Mouse (Mus musculus) lung, postnatal 14 days (tissue): Measurements from ENCODE around the gene Tpt1.
A peak's percentile ranks its signal among the peaks of the same experiment; 100 is the strongest.
"Not testable (repeated sequence)": the region's sequence is repeated elsewhere in the genome, so short reads cannot be mapped to it uniquely, and the experiment has no call there.

Experiments
- DNase-seq: peaks from one replicate; pipeline ENCODE4 v3.0.0; 2021

Tpt1 gene

DNA sequence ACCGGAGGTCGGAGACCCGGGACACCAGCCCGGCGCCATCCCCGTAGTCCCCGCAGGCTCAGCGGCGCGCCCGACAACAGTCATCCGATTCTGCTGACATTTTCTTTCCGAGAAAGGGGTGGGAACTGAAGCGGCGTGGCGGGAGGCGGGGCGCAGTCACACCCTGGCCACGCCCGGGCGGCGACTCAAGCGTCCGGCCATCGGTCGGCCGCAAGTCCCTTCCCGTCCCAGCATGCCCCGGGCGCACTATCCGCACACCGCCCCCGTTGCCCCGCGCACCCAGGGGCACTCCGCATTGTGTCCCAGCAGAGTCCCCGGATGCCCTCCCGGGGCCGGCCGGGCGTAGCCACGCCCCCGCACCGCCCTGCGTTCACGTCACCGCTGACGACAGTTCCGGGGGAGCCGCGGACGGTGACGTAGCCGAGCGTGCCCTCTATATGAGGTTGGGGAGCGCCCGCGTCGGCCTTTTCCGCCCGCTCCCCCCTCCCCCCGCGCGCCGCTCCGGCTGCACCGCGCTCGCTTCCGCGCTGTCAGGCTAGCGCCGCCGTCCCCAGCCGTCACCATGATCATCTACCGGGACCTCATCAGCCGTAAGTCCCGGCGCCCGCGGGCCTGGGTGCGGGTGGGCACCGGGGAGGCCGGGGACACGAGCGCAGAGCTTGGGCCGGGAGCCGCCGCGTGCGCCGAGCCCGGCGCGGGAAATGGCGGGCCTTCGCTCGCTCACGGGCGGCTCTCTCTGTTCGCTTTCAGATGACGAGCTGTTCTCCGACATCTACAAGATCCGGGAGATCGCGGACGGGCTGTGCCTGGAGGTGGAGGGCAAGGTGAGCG is at the start of gene Tpt1:
TSS of gene Tpt1 (plus strand) at position 227 of the 831 bp plus-strand sequence.
- DNase-seq = peak; percentile 99

- DNase-seq = no peak
Observed at GRCm38 (mm10) chr14:75795918-75796317, 49.0 kb upstream of the Tpt1 start.

DNA sequence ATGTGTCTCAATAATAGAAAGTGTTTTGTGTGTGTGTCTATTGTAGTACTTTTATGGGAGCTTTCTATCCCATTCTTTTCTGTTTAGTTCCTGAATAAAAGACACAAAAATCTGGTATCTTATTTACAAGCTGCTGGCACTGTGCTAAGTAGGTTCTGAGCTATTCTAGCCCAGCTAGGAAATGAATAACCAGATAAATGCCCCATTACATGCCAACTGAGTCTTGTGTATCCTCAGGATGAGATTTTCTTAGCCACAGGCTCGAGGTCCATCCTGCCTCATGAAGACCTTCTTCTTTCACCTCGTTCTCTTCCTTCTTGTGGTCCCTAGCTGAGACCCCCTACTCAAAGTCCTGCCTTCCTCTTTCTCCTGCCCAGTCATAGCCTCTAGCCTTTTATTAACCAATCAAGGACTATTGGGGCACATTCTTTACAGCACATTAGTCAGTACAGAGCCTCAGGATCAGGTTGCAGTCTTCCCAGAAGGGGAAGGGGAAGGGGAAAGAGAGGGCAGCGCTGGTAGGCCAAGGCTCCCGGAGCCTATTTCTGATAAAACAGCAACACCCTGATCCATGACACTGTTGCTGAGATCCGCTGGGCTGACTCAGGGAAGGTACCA is 47.0 kb upstream of the Tpt1 start:
- no peak for DNase-seq

DNA sequence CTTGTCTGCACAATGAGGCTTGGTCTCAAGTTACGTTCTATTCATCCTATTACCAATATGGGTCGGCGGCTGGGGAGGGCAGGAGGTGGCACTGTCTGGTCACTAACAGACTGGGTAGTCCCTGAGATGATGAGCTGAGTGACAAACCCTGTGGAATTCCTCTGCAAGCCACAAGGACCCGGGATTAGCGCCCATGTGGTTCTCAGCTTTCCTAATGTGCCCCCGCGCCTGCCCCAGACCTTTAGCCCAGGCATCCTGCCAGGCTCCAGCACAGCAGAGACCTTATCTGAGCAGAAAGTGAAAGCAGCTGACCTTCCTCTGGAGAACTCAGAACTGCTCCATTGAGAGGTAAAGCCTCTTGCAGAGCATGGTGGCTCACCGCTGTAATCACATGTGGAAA is 37.1 kb upstream of the Tpt1 start:
- DNase-seq = peak; percentile 23

- no peak for DNase-seq
Observed at GRCm38 (mm10) chr14:75809931-75810330, 35.0 kb upstream of the Tpt1 start.

DNA sequence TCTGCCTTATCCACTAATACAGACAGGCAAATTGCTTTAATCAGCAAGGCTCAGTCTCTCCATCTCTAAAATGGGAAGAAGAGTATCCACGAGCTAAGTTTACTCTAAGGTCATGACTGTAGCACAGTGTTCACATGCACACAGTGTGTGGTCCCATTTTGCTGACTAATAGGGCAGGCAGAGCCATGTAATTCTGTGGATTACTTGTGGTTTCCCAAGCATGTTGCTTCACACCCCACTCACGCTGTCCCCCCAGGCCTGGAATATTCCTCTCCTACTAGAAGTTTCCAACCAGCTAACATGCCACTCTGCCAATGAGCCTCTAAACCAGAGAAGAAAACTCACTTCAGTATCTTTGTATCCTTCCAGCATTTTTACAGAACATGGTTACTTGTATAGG is 26.4 kb upstream of the Tpt1 start:
- no peak for DNase-seq

DNA sequence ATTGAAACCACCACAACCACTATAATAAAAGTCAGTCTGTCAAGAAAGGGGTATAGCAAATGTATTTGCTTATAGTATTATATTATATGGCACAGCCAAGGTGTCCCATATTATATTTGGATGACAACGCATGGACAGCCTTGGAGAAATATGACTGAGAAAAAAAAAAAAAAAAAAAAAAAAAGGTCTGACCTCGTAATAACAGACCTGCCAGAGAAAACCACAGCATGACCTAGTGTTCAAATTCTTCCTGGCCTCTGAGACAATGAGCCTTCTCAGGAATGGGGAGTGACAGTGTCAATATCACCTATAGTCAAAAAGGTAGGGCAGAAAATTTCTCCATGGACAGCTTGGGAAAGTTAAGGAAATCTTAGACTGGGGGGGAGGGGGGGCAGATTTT is 25.6 kb upstream of the Tpt1 start:
- DNase-seq = no peak

GRCm38 (mm10) chr14:75820007-75820406 is 24.9 kb upstream of the Tpt1 start:
- peak; percentile 40 for DNase-seq

- no peak for DNase-seq
Observed at GRCm38 (mm10) chr14:75826851-75827410, 18.0 kb upstream of the Tpt1 start.

DNA sequence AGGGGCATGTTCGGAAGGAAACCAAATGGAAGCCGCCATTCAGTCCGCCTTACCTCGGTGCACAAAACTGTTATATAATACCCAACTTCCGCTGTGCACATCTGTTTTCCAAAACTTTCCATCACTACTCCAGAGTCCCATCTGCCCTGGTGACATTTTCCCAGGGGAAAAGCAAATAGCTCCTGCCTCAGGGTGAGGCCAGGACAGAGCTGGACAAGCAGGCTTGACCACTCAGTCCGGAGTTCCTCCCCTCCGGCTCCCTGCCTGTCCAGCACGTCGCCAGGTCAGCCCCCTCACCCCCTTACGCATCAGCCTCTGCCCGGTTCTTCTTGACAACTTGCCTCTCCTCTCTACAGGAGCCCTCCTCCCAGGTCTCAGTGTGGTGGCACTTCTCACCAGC is 16.7 kb upstream of the Tpt1 start:
- DNase-seq = no peak

DNA sequence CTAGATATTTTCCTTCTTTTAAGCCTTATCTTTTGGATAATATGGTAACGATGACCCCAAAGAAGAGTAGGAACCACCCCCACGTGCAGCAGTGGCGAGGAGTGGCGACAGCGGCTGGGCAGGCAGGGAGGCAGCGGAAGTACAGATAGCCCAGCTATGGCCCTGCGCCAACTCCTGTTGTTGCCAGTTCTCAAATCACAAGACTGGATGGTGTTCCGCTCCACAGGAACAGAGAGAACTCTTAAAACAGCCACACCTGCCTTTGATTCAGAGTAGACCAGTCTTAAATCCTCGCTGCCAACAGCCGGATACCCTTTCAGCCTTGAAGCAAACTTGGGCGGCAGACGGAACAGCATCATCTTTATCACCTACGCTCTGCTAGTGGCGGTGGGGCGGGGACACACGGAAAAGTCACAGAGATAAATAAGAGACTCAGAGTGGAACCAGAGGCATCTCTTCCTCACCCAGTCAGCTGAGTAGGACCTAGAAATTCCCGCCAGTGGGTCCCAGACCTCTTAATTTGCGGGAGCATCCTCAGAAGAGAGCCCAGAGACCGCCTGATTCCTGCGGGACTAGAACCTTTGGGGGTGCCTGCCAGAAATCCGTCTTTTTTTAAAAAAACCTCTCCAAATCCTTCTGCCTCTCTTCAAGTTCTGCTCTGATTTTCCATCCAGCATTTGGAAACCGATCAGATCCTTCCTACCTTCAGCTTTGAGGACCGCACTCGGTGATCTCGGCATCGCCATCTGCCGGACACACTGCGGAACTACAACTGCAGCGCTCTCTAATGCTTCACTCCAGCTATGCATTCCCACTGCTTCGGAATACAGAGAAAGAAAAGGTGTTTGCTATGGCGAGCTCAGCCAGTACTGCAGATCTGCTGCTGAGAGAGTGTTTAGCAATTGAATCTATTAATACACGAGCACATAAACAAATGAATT is 15.8 kb upstream of the Tpt1 start:
- DNase-seq = peak; percentile 93

GRCm38 (mm10) chr14:75829817-75830216 is 15.1 kb upstream of the Tpt1 start:
- not testable (repeated sequence) for DNase-seq

- DNase-seq = no peak
Observed at GRCm38 (mm10) chr14:75832031-75832430, 12.9 kb upstream of the Tpt1 start.

GRCm38 (mm10) chr14:75832982-75833381 is 11.9 kb upstream of the Tpt1 start:
- DNase-seq = no peak

- DNase-seq = peak; percentile 23
Observed at GRCm38 (mm10) chr14:75833546-75834250, 11.2 kb upstream of the Tpt1 start.

DNA sequence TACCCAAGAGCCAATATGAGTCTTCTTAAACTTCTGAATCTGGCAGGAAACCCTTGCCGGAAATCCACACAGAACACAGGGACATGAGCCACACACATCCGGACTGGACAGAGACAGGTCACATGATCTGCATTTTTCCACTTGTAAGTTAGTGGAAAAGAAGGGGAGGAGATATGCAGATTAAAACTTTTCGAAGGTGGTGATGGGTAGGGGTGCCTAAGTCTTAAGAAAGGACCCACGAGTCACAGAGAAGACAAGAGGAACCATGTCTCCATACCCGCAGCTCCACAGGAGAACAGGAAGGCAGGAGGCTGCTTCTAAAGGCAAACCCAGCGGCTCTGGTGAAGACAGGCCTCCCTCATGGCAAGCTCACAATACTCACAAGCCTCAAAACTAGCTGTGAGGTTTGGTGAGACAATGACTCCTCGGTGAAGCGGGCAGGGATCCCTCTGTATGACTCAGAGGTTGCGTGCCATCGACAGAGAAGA is 10.6 kb upstream of the Tpt1 start:
- DNase-seq = peak; percentile 71

DNA sequence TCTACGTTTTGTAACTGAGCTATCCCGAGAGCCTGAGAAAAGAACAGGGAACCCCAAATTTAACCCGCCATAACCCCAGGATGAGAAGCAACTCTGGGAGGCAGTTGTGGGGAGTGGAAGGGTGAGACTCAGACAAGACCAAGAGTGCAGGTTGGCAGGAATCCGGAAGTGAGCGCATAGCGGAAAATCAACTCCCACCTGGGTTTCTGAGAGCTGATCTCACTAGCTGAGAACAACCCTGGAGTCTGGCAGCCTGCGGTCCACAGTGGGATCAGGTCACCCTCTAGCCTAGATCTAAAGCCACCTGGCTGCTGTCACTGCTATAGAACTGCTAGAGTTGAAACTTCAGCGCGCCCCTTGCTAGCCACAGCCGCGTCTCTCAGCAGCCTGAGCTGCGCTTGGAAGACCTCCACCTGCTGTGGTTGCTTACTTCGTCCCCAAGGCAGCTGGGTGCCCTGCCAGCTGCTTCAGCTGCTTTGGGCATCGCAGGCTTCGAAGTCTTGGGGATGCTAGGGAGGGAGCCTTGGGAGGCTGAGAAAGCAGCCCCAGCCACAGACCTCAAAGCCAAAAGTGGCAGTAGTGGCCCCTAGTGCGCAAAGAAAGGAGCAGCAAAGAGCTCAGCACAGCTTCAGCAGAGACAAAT is 10.0 kb upstream of the Tpt1 start:
- DNase-seq = peak; percentile 77

DNA sequence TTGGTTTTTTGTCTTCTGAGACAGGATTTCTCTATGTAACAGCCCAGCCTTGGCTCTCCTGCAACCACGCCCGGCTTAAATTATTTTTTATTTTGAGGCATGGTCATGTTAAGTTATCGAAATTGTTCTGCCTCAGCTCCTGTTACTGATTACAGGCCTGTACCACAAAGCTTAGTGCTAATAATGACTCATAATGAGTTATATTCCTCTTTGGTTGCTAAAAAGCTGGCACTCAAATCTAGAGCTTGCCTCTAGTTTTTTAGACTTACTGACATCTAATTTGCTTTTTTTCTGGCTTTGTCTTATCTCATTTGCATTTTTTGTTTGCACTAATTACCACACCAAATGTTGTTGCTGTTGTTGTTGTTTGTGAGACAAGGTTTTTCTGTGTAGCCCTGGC is 8.3 kb upstream of the Tpt1 start:
- no peak for DNase-seq

GRCm38 (mm10) chr14:75837048-75837916 is 7.6 kb upstream of the Tpt1 start:
- DNase-seq = peak; percentile 70

GRCm38 (mm10) chr14:75841758-75842157 is 3.1 kb upstream of the Tpt1 start:
- DNase-seq = not testable (repeated sequence)
